Mouse (Mus musculus) CH12.LX (cell line): ENCODE measurements around the gene Flad1. TPM values are rescaled to one million over a fixed set of nuclear protein-coding genes. Genes with fewer than 3 reads are reported as not detected.

Experiments used
- DNase-seq: peaks from one replicate; pipeline ENCODE4 v3.0.0-alpha.2; 2013; ENCODE audit errors: extremely low read depth
- H3K27ac ChIP-seq: 2 replicates; pipeline ENCODE4 v1.5.1; 2012; ENCODE audit warnings: low read depth, mild to moderate bottlenecking, control low read depth, moderate library complexity; ENCODE audit not compliant: insufficient read depth
- H3K27me3 ChIP-seq: replicated peaks from 2 replicates; pipeline ENCODE3; 2012; ENCODE audit warnings: inconsistent platforms
- H3K36me3 ChIP-seq, 2 experiments: replicated peaks in 1 of 2; 2 replicates each; pipeline versions ENCODE3 to v1.6.1; 2012; ENCODE audit warnings: inconsistent platforms in 1 of 2, low read length in 1 of 2, mild to moderate bottlenecking in 1 of 2, mixed read lengths in 1 of 2, moderate library complexity in 1 of 2; ENCODE audit not compliant: control insufficient read depth in 1 of 2, insufficient read depth in 1 of 2
- H3K4me1 ChIP-seq, 2 experiments: 2 replicates each; pipeline ENCODE4 v1.6.1; 2012; ENCODE audit warnings: inconsistent platforms in 1 of 2, moderate library complexity in 1 of 2; ENCODE audit not compliant: insufficient read depth in 2 of 2, control insufficient read depth in 1 of 2
- H3K4me2 ChIP-seq: 2 replicates; pipeline ENCODE4 v1.6.1; 2012; ENCODE audit warnings: low read depth, mild to moderate bottlenecking, control low read depth; ENCODE audit not compliant: poor library complexity, insufficient read depth, severe bottlenecking
- H3K4me3 ChIP-seq, 3 experiments: fragments of 150-350 bp in 1 of 3; sonication (generic) in 1 of 3; replicated peaks in 1 of 3; 2 replicates each; pipeline versions ENCODE3 to v1.5.1; 2011 to 2012; ENCODE audit warnings: low read depth in 2 of 3, low read length in 2 of 3, mild to moderate bottlenecking in 2 of 3, moderate library complexity in 2 of 3, control low read depth in 1 of 3, improper control_type of control experiment in 1 of 3, inconsistent platforms in 1 of 3, mixed read lengths in 1 of 3; ENCODE audit not compliant: poor library complexity in 1 of 3
- H3K79me2 ChIP-seq: replicated peaks from 2 replicates; pipeline ENCODE4 v1.6.1; 2012; ENCODE audit warnings: mild to moderate bottlenecking, moderate library complexity; ENCODE audit not compliant: control insufficient read depth, poor library complexity, insufficient read depth, severe bottlenecking; ENCODE audit errors: extremely low read depth
- H3K9ac ChIP-seq: 2 replicates; pipeline ENCODE4 v1.6.1; 2012; ENCODE audit warnings: low read depth, mild to moderate bottlenecking, control low read depth, moderate library complexity; ENCODE audit not compliant: insufficient read depth
- H3K9me3 ChIP-seq: replicated peaks from 2 replicates; pipeline ENCODE3; 2012; ENCODE audit warnings: low read length, inconsistent platforms, mixed read lengths
- CHD1 ChIP-seq: IDR thresholded peaks from 2 replicates; pipeline ENCODE4 v1.6.1; 2012; ENCODE audit warnings: low read depth, low read length, improper control_type of control experiment, inconsistent platforms
- CHD2 ChIP-seq: IDR thresholded peaks from 2 replicates; pipeline ENCODE4 v1.6.1; 2011; ENCODE audit warnings: low read length, improper control_type of control experiment
- CTCF ChIP-seq, 2 experiments: IDR thresholded peaks in 1 of 2; conservative IDR thresholded peaks in 1 of 2; 2 replicates each; pipeline ENCODE4 v1.5.1; 2011 to 2012; ENCODE audit warnings: low read depth in 2 of 2, low read length in 2 of 2, improper control_type of control experiment in 1 of 2, inconsistent platforms in 1 of 2, mild to moderate bottlenecking in 1 of 2, moderate library complexity in 1 of 2
- ELF1 ChIP-seq: IDR thresholded peaks from 2 replicates; pipeline ENCODE4 v1.6.1; 2014; ENCODE audit warnings: low read depth, mild to moderate bottlenecking, inconsistent platforms, low read length, improper control_type of control experiment
- EP300 ChIP-seq: IDR thresholded peaks from 2 replicates; pipeline ENCODE4 v1.6.1; 2011; ENCODE audit warnings: low read length, improper control_type of control experiment
- ETS1 ChIP-seq: conservative IDR thresholded peaks from 2 replicates; pipeline ENCODE4 v1.6.1; 2012; ENCODE audit warnings: low read depth, mild to moderate bottlenecking, inconsistent platforms, low read length, improper control_type of control experiment, moderate library complexity
- GABPA ChIP-seq: IDR thresholded peaks from 2 replicates; pipeline ENCODE4 v1.6.1; 2012; ENCODE audit warnings: low read depth, low read length, improper control_type of control experiment, inconsistent platforms; ENCODE audit not compliant: insufficient replicate concordance
- HCFC1 ChIP-seq: IDR thresholded peaks from 2 replicates; pipeline ENCODE4 v1.6.1; 2012; ENCODE audit warnings: low read depth, mild to moderate bottlenecking, inconsistent platforms, low read length, improper control_type of control experiment
- IRF4 ChIP-seq: IDR thresholded peaks from 2 replicates; pipeline ENCODE4 v1.6.1; 2014; ENCODE audit warnings: low read depth, mild to moderate bottlenecking, inconsistent platforms, low read length, improper control_type of control experiment
- JUN ChIP-seq: IDR thresholded peaks from 2 replicates; pipeline ENCODE4 v1.6.1; 2011; ENCODE audit warnings: low read depth, mild to moderate bottlenecking, low read length, improper control_type of control experiment, moderate library complexity; ENCODE audit not compliant: insufficient read depth
- JUND ChIP-seq: conservative IDR thresholded peaks from 2 replicates; pipeline ENCODE4 v1.6.1; 2011; ENCODE audit warnings: low read depth, low read length, improper control_type of control experiment
- KAT2A ChIP-seq: IDR thresholded peaks from 2 replicates; pipeline ENCODE4 v1.6.1; 2012; ENCODE audit warnings: low read length, improper control_type of control experiment, inconsistent platforms; ENCODE audit not compliant: insufficient replicate concordance
- MAX ChIP-seq: IDR thresholded peaks from 2 replicates; pipeline ENCODE4 v1.6.1; 2011; ENCODE audit warnings: low read length, improper control_type of control experiment
- MAZ ChIP-seq: IDR thresholded peaks from 2 replicates; pipeline ENCODE4 v1.6.1; 2012; ENCODE audit warnings: low read depth, mild to moderate bottlenecking, inconsistent platforms, low read length, improper control_type of control experiment, moderate library complexity
- MEF2A ChIP-seq: IDR thresholded peaks from 2 replicates; pipeline ENCODE4 v1.6.1; 2014; ENCODE audit warnings: low read depth, mild to moderate bottlenecking, inconsistent platforms, low read length, improper control_type of control experiment, borderline replicate concordance
- MYC ChIP-seq: IDR thresholded peaks from 2 replicates; pipeline ENCODE4 v1.6.1; 2011; ENCODE audit warnings: low read depth, mild to moderate bottlenecking, improper control_type of control experiment, low read length
- NELFE ChIP-seq: IDR thresholded peaks from 2 replicates; pipeline ENCODE4 v1.6.1; 2011; ENCODE audit warnings: low read depth, low read length, improper control_type of control experiment
- NRF1 ChIP-seq: IDR thresholded peaks from 2 replicates; pipeline ENCODE4 v1.6.1; 2014; ENCODE audit warnings: low read depth, mild to moderate bottlenecking, inconsistent platforms, low read length, improper control_type of control experiment, moderate library complexity
- PAX5 ChIP-seq: IDR thresholded peaks from 2 replicates; pipeline ENCODE4 v1.6.1; 2012; ENCODE audit warnings: low read length, inconsistent platforms, mixed read lengths
- POLR2A ChIP-seq: IDR thresholded peaks from 2 replicates; pipeline ENCODE4 v1.6.1; 2011; ENCODE audit warnings: low read depth, mild to moderate bottlenecking, improper control_type of control experiment, low read length
- POLR2AphosphoS2 ChIP-seq: IDR thresholded peaks from 2 replicates; pipeline ENCODE4 v1.6.1; 2011; ENCODE audit warnings: low read depth, low read length, improper control_type of control experiment
- RAD21 ChIP-seq: IDR thresholded peaks from 2 replicates; pipeline ENCODE4 v1.6.1; 2011; ENCODE audit warnings: low read depth, mild to moderate bottlenecking, low read length, improper control_type of control experiment, moderate library complexity
- RCOR1 ChIP-seq: conservative IDR thresholded peaks from 2 replicates; pipeline ENCODE4 v1.6.1; 2012; ENCODE audit warnings: low read depth, mild to moderate bottlenecking, inconsistent platforms, low read length, improper control_type of control experiment
- SIN3A ChIP-seq: IDR thresholded peaks from 2 replicates; pipeline ENCODE4 v1.6.1; 2012; ENCODE audit warnings: low read length, improper control_type of control experiment, inconsistent platforms
- TCF12 ChIP-seq: IDR thresholded peaks from 2 replicates; pipeline ENCODE4 v1.6.1; 2014; ENCODE audit warnings: low read depth, mild to moderate bottlenecking, inconsistent platforms, low read length, improper control_type of control experiment
- UBTF ChIP-seq: IDR thresholded peaks from 2 replicates; pipeline ENCODE4 v1.6.1; 2012; ENCODE audit warnings: low read depth, mild to moderate bottlenecking, inconsistent platforms, low read length, improper control_type of control experiment, moderate library complexity
- USF1 ChIP-seq: IDR thresholded peaks from 2 replicates; pipeline ENCODE4 v1.6.1; 2014; ENCODE audit warnings: low read depth, mild to moderate bottlenecking, inconsistent platforms, low read length, improper control_type of control experiment
- ZC3H11A ChIP-seq: IDR thresholded peaks from 2 replicates; pipeline ENCODE4 v1.6.1; 2012; ENCODE audit warnings: low read depth, mild to moderate bottlenecking, inconsistent platforms, low read length, improper control_type of control experiment
- ZMIZ1 ChIP-seq: IDR thresholded peaks from 2 replicates; pipeline ENCODE4 v1.6.1; 2012; ENCODE audit warnings: low read depth, mild to moderate bottlenecking, inconsistent platforms, low read length, improper control_type of control experiment
- ZNF384 ChIP-seq: IDR thresholded peaks from 2 replicates; pipeline ENCODE4 v1.6.1; 2012; ENCODE audit warnings: low read depth, low read length, improper control_type of control experiment, inconsistent platforms
- dilution Hi-C: fragments of 300-500 bp; cut with MboI; formaldehyde crosslinking; loops from 2 replicates; pipeline ENCODE4 v1.14.3; 2020; ENCODE audit warnings: low sequenced_read_pairs; ENCODE audit not compliant: extremely low pct_unique_long_range_greater_than_20kb, extremely low pct_ligation_motif_present
- in situ Hi-C: fragments of 300-500 bp; cut with MboI; formaldehyde crosslinking; loops from 3 replicates; pipeline ENCODE4 v1.14.3; 2019; ENCODE audit warnings: low sequenced_read_pairs, low pct_ligation_motif_present, low pct_unique_long_range_greater_than_20kb, mixed read lengths
- polyA plus RNA-seq: library from polyadenylated mRNA; unstranded; fragments of >175 nt; gene quantifications from 2 replicates; pipeline ENCODE4 v1.2.1, GENCODE M21; 2012; ENCODE audit warnings: low read depth; ENCODE audit not compliant: insufficient read length
- total RNA-seq, 2 experiments: library from RNA; depleted of rRNA; stranded (reverse); fragments of 300-350 nt in 1 of 2; fragments of >200 nt in 1 of 2; gene quantifications; 2 replicates each; pipeline ENCODE4 v1.2.3; 2012 to 2014

The Flad1 gene
- total and polyA plus RNA-seq, 3 experiments: 26.0 to 31.1 (median 26.9) TPM

- no peak overlapping the region for H3K27ac ChIP-seq
- dilution Hi-C loops: no loop called here
Observed at GRCm38 (mm10) chr3:89432606-89433005, 20.9 kb upstream of the Flad1 start.

DNA sequence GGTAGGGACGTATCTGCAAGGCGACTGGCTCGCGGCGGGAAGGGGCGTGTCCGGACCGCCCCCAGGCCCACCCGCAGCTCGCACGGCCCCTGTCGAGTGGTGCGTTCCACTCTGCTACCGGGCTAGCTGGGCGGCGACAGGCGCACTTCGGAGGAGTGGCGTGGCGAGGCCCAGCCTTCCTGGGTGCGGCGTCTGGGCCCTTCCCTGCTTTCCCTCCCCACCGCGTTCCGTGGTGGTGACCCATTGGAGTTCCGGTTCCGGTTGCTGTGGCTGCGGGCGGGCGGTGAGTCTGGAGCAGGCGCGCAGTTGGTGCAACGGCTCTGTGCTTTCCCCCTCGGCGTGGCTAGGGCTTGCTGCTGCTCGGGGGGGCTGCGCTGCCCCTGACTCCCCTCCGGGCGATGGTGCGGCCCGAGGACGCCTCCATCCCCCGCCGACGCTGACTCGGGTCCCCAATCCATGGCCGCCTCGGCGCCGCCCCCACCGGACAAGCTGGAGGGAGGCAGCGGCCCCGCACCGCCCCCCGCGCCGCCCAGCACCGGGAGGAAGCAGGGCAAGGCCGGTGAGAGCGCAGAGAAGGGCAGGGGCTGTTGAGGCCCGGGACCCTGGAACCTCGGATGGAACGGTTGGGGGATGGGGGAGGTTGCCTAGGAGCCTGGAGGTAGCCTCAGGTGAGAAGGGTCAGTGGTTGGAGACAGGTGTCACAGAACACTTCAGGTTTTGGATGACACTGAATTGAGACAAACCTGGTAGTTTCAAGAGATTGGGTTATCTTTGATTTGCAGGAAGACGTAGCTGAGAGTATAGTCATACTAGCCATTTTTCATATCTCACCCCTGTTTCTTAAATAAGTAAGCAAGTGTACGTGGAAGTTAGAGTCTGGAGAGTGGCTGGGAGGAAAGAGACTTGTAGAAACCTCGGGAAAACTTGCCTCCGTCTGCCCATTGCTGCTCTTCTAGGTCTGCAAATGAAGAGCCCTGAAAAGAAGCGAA lies 18.8 kb upstream of the Flad1 start, which contains the start of gene Pygo2:
TSS of gene Pygo2 (plus strand) at position 44 of the 989 bp plus-strand sequence.
- peak within 1 kb of the TSS; percentile 93 for H3K9ac ChIP-seq
- H3K9me3 ChIP-seq: no peaks in the 10 kb centered on the region
- H3K27ac ChIP-seq: peak within 1 kb of the TSS; percentile 68
- peaks cover 42 to 64% of the 10 kb centered on the region in 2 experiments for H3K36me3 ChIP-seq
- peaks cover 0 to 16% of the 10 kb centered on the region in 2 experiments; a peak in 2 of 4 replicates for H3K4me1 ChIP-seq
- H3K79me2 ChIP-seq: peaks cover 19% of the 10 kb centered on the region
- no peaks in the 10 kb centered on the region for H3K27me3 ChIP-seq
- H3K4me2 ChIP-seq: peak within 1 kb of the TSS; percentile 95
- in situ Hi-C loops (no loop called here), dilution Hi-C loops (no loop called here)
- peak within 1 kb of the TSS; percentile 70 to 96 (median 95) for H3K4me3 ChIP-seq
- TF ChIP-seq CHD1 (no peak), POLR2AphosphoS2 (peak; percentile 98), IRF4 (peak; percentile 51), CTCF (conservative IDR thresholded peaks at IDR 0.05 in 1 of 2, IDR thresholded peaks at IDR 0.05 in 1 of 2; ENCODE audit: low read depth in 2 of 2, low read length in 2 of 2) (no peak), MAX (0 out of 2 replicates have a peak, but pooled peaks have one; percentile 42), MEF2A (peak; percentile 63; the same call in 1 of the 2 replicates), EP300 (no peak), ELF1 (peak; percentile 88), USF1 (no peak), ZNF384 (no peak), TCF12 (0 out of 2 replicates have a peak, but pooled peaks have one; percentile 58), CHD2 (no peak; the same call in 1 of the 2 replicates), ZC3H11A (no peak), MYC (no peak), MAZ (peak; percentile 79; the same call in 1 of the 2 replicates), NELFE (peak; percentile 80), NRF1 (peak; percentile 71), JUND (no peak), POLR2A (peak; percentile 80), PAX5 (no peak), HCFC1 (peak; percentile 79), SIN3A (peak; percentile 67; the same call in 1 of the 2 replicates), ETS1 (no peak), UBTF (no peak)
- DNase-seq: peak; percentile 95

More at GRCm38 (mm10) chr3:89432606-89433005, 20.9 kb upstream of the Flad1 start:
- Histone ChIP-seq H3K9me3 (no peaks in the 10 kb centered on the region), H3K79me2 (peaks cover 19% of the 10 kb centered on the region), H3K4me2 (no peak overlapping the region), H3K27me3 (no peaks in the 10 kb centered on the region), H3K4me1 (peaks cover 6 to 26% of the 10 kb centered on the region in 2 experiments; a peak in 3 of 4 replicates), H3K36me3 (peaks cover 25 to 44% of the 10 kb centered on the region in 2 experiments), H3K4me3 (no peak overlapping the region), H3K9ac (no peak overlapping the region)
- TF ChIP-seq MAZ: no peak
- no peak for TF ChIP-seq POLR2A
- no peak for TF ChIP-seq CHD1
- no peak for TF ChIP-seq ZMIZ1
- TF ChIP-seq POLR2AphosphoS2: no peak
- no peak for TF ChIP-seq CHD2
- no peak for TF ChIP-seq RCOR1
- TF ChIP-seq JUN: no peak
- no peak for TF ChIP-seq EP300
- no peak for TF ChIP-seq GABPA
- no peak for TF ChIP-seq CTCF (conservative IDR thresholded peaks at IDR 0.05 in 1 of 2, IDR thresholded peaks at IDR 0.05 in 1 of 2; ENCODE audit: low read depth in 2 of 2, low read length in 2 of 2)
- no peak for TF ChIP-seq SIN3A
- no peak for TF ChIP-seq RAD21
- no peak for TF ChIP-seq KAT2A
- in situ Hi-C loops: no loop called here
- DNase-seq: no peak
